Mouse (Mus musculus) erythroid progenitor cell, adult 5-6 weeks (primary cell): ENCODE results near the gene Il1rap. TPM values are rescaled to one million over a fixed set of nuclear protein-coding genes. Genes with fewer than 3 reads are reported as not detected.

ENCODE experiments used
- ATAC-seq: replicated peaks from 2 replicates; pipeline ENCODE4 v1.8.0; 2016; ENCODE audit warnings: moderate number of reproducible peaks, mild to moderate bottlenecking, moderate TSS enrichment, inconsistent platforms; ENCODE audit not compliant: poor library complexity, low FRiP score, severe bottlenecking
- total RNA-seq, 2 experiments: library from RNA; stranded (forward) in 1 of 2; stranded (reverse) in 1 of 2; fragments of 150-400 nt in 1 of 2; fragments of 186-747, 209-891 nt in 1 of 2; gene quantifications; 2 replicates each; pipeline versions ENCODE4 v1.2.3 to v1.2.4; 2015 to 2017; ENCODE audit warnings: low replicate concordance in 2 of 2

Gene Il1rap
- total RNA-seq, 2 experiments from 2014 or later = 0.98 to 2.5 TPM

GRCm38 (mm10) chr16:26713538-26714316, 132.2 kb downstream of the Il1rap start:
- ATAC-seq = no peak

GRCm38 (mm10) chr16:26722464-26722863, 141.0 kb downstream of the Il1rap start:
- no peak for ATAC-seq

GRCm38 (mm10) chr16:26723952-26724747, 142.6 kb downstream of the Il1rap start:
- ATAC-seq = no peak

- ATAC-seq = no peak
Observed at GRCm38 (mm10) chr16:26728139-26728538, 146.6 kb downstream of the Il1rap start.

GRCm38 (mm10) chr16:26730941-26731340, 149.4 kb downstream of the Il1rap start:
- ATAC-seq = no peak

- no peak for ATAC-seq
Observed at GRCm38 (mm10) chr16:26732566-26732965, 151.1 kb downstream of the Il1rap start.

GRCm38 (mm10) chr16:26755381-26756155, 174.1 kb downstream of the Il1rap start:
- ATAC-seq = no peak

GRCm38 (mm10) chr16:26775976-26776375, 194.5 kb downstream of the Il1rap start:
- no peak for ATAC-seq

GRCm38 (mm10) chr16:26777132-26777531, 195.6 kb downstream of the Il1rap start:
- ATAC-seq = no peak

Other genes starting within 250 kb of the Il1rap start
- gene Cldn1, start 209.9 kb upstream of the Il1rap start, total RNA-seq (2015; ENCODE audit: low replicate concordance) = 0.42 and 0.72 TPM in 2 replicates
- gene Cldn1, start 209.9 kb upstream of the Il1rap start, total RNA-seq (2017; ENCODE audit: low replicate concordance) = 1.2 TPM in 1 of 2 replicates, not detected in the other
- not detected in 2 replicates for gene Cldn16, start 118.6 kb upstream of the Il1rap start, total RNA-seq (2015; ENCODE audit: low replicate concordance)
- gene Cldn16, start 118.6 kb upstream of the Il1rap start, total RNA-seq (2017; ENCODE audit: low replicate concordance) = not detected in 2 replicates
- not detected in 2 replicates for gene Tmem207, start 54.9 kb upstream of the Il1rap start, total RNA-seq (2015; ENCODE audit: low replicate concordance)
- gene Tmem207, start 54.9 kb upstream of the Il1rap start, total RNA-seq (2017; ENCODE audit: low replicate concordance) = not detected in 2 replicates